Mouse (Mus musculus) G1E (cell line): ENCODE measurements around the gene Gm5926. TPM values are rescaled to one million over a fixed set of nuclear protein-coding genes. Genes with fewer than 3 reads are reported as not detected.
"Not testable (repeated sequence)": the region's sequence is repeated elsewhere in the genome, so short reads cannot be mapped to it uniquely, and the experiment has no call there.

Experiments
- ATAC-seq: 2 replicates; pipeline ENCODE4 v1.8.0; 2016; ENCODE audit warnings: mild to moderate bottlenecking; ENCODE audit not compliant: insufficient number of reproducible peaks, poor library complexity, low FRiP score, severe bottlenecking; ENCODE audit errors: extremely low read depth
- DNase-seq: peaks from one replicate; pipeline ENCODE4 v3.0.0; 2012; ENCODE audit warnings: low spot score
- H3K27me3 ChIP-seq: 2 replicates; pipeline ENCODE4 v1.6.1; 2012; ENCODE audit warnings: mild to moderate bottlenecking, low read length, inconsistent platforms; ENCODE audit not compliant: insufficient read depth
- H3K36me3 ChIP-seq: replicated peaks from 2 replicates; pipeline ENCODE3; 2012; ENCODE audit warnings: mild to moderate bottlenecking, inconsistent platforms
- H3K4me1 ChIP-seq: 2 replicates; pipeline ENCODE4 v1.6.1; 2012; ENCODE audit warnings: low read depth, low read length, inconsistent platforms, mixed read lengths; ENCODE audit not compliant: insufficient read depth
- H3K4me3 ChIP-seq: 2 replicates; pipeline ENCODE4 v1.5.1; 2012; ENCODE audit warnings: low read depth, mild to moderate bottlenecking, inconsistent platforms, low read length, moderate library complexity, mixed read lengths
- H3K9me3 ChIP-seq: replicated peaks from 2 replicates; pipeline ENCODE4 v1.6.1; 2012; ENCODE audit warnings: inconsistent platforms
- polyA plus RNA-seq: library from polyadenylated mRNA; stranded (reverse); fragments of >175 nt; gene quantifications from 2 replicates; pipeline ENCODE4 v1.2.3, GENCODE M21; 2012
- total RNA-seq, 2 experiments: library from RNA; stranded (forward) in 1 of 2; stranded (reverse) in 1 of 2; fragments of 200-1000 nt in 1 of 2; fragments of >200 nt in 1 of 2; fragmentation: Nextera tagmentation in 1 of 2; gene quantifications; 2 replicates each; pipeline ENCODE4 v1.2.3; 2014 to 2017

Gm5926 gene
- total RNA-seq (2014; fragmentation: Nextera tagmentation) (not detected in 2 replicates), total RNA-seq (2017) (0.27 TPM in 1 of 2 replicates, not detected in the other), polyA plus RNA-seq (not detected in 2 replicates)

DNA sequence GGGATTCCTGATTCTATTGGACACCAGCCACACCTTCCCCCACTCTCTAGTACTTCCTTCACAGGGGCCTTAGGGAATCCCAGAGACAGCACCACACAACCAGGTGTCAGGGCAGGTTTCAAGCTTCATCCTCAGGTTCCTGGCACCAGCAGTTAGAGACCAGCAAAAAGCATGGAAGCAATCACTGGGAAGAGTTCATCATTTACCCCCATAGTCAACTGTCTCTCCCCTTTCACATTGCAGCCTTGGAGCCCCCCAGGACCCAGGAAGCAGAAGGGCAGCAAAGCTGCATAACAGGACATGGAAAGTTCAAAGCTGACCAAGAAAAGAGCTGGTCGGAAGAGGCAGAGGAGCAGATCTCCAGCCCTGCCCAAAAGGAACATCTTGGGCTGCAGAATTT is at the start of gene Gm5926:
TSS of gene Gm5926 (plus strand) at position 301 of the 400 bp plus-strand sequence.
- ATAC-seq, result not testable (repeated sequence)

DNA sequence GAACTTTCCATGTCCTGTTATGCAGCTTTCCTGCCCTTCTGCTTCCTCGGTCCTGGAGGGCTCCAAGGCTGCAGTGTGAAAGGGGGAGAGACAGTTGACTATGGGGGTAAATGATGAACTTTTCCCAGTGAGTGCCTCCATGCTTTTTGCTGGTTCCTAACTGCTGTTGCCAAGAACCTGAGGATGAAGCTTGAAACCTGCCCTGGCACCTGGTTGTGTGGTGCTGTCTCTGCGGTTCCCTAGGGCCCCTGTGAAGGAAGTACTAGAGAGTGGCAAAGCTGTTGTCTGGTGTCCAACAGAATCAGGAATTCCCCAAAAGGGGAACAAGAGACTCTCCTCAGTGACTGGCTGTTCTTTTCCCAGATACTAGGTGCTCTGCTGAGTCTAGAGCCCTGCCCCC is 49.5 kb upstream of the Gm5926 start:
- H3K4me3 ChIP-seq, H3K4me1 ChIP-seq, H3K27me3 ChIP-seq, ATAC-seq, H3K9me3 ChIP-seq, H3K36me3 ChIP-seq, DNase-seq: not testable (repeated sequence)

More for the DNA sequence above, at the start of gene Gm5926:
- not testable (repeated sequence) for H3K27me3 ChIP-seq, H3K9me3 ChIP-seq, H3K36me3 ChIP-seq, H3K4me1 ChIP-seq, H3K4me3 ChIP-seq, DNase-seq

DNA sequence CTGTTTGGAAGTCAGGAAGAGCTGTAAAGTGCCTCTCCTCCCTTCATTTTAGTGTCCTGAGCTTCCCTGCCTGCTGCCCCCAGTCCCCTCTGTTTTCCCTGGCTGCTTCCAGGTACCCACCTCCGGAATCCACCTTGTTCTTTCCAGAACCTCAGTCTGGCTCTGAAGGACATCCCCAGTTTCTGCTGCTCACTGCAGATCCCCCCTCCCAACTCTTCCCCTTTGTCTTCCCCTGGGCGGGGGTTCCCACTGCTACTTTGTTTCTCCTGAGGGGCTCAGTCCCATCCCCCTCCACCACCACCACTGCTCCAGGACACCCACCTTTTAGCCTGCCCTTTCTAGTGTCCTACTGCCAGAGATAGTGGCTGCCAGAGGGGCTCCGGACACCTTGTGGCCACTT is 49.1 kb upstream of the Gm5926 start:
- H3K36me3 ChIP-seq, DNase-seq, H3K4me1 ChIP-seq, H3K9me3 ChIP-seq, H3K27me3 ChIP-seq, ATAC-seq, H3K4me3 ChIP-seq: not testable (repeated sequence)

Other genes starting within 250 kb of the Gm5926 start
- not detected in 2 replicates for gene Btbd35f1, start 90.7 kb upstream of the Gm5926 start, total RNA-seq (2014; fragmentation: Nextera tagmentation)
- gene Btbd35f1, start 90.7 kb upstream of the Gm5926 start, total RNA-seq (2017), result 0.27 TPM in 1 of 2 replicates, not detected in the other
- not detected in 2 replicates for gene Btbd35f1, start 90.7 kb upstream of the Gm5926 start, polyA plus RNA-seq
- gene Btbd35f21, start 75.4 kb downstream of the Gm5926 start, total RNA-seq (2014; fragmentation: Nextera tagmentation), result not detected in 2 replicates
- 0.06 and 0.16 TPM in 2 replicates for gene Btbd35f21, start 75.4 kb downstream of the Gm5926 start, total RNA-seq (2017)
- gene Btbd35f21, start 75.4 kb downstream of the Gm5926 start, polyA plus RNA-seq, result not detected in 2 replicates
- gene Btbd35f30, start 243.9 kb downstream of the Gm5926 start, total RNA-seq (2014; fragmentation: Nextera tagmentation), result not detected in 2 replicates
- not detected in 2 replicates for gene Btbd35f30, start 243.9 kb downstream of the Gm5926 start, total RNA-seq (2017)
- gene Btbd35f30, start 243.9 kb downstream of the Gm5926 start, polyA plus RNA-seq, result not detected in 2 replicates